9 mouse cellular contexts compared by ENCODE assay signal in the genomic region with DNA sequence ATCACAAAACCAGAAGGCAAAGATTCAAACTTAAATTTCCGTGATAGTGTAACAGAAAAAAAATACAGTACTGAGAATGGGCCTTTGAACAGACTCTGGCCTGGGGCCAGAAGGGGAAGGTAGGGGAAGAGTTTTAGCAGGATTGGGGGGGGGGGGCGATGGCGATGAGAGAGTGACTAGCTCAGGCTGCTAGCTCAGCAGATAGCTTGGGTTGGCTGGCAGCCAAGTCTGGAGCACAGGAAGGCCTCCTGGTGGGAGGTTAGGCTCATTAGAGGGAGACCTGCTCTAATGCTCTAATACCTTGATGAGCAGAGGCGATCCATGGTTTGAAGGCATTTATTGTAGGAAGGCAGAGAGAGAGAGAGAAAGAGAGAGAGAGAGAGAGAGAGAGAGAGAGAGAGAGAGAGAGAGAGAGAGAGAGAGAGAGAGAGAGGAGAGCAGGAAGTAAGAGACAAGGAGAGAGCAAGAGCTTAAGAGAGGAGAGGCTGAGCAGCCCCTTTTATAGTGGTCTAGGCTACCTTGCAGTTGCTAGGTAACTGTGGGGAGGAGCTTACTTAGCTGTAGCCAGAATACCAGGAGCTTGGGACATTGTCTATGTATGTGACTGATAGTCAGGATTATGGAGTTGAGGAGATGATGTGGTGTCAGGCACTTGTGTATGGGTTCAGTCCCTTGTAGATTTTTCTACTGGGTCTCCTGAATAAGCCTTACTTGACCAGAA.
DNase-seq lines count a peak whose midpoint lies in the region; ATAC-seq lines count a peak whose summit lies in the region.
"Had no signal": no experiment of that assay in that cellular context is flagged by ENCODE, and none has a peak within 500 bp of the region (broad histone marks: within the 10 kb centered on the region; RNA-seq: fewer than 3 reads in every experiment).

No protein-coding gene starts in this region.

- DNase-seq in gastrocnemius, postnatal 14 days = peak; percentile 9
- DNase-seq in gastrocnemius, adult 8-10 months (ENCODE audit: low spot score in 2 of 2) = no peak
- DNase-seq in testis, postnatal 10 days (ENCODE audit: low spot score) = peak; percentile 59
- DNase-seq in testis, postnatal 14 days (ENCODE audit: low spot score) = no peak
- DNase-seq in yolk sac, embryonic 10.5 days (ENCODE audit: low spot score) = no peak

- H3K36me3 ChIP-seq in hindbrain, embryonic 12.5 days = no peaks in the 10 kb centered on the region
- H3K36me3 ChIP-seq in midbrain, embryonic 15.5 days (replicated peaks) = no peaks in the 10 kb centered on the region
- H3K36me3 ChIP-seq: G1E had no signal

- ATAC-seq in hindbrain, embryonic 12.5 days (ENCODE audit: low FRiP score) = peak; percentile 76
- ATAC-seq in midbrain, embryonic 15.5 days (replicated peaks) = peak; percentile 77
- no peak for ATAC-seq in inflammation-experienced regulatory T-cells, adult 6 months

- no peak overlapping the region for H3K4me3 ChIP-seq in hindbrain, embryonic 12.5 days
- no peak overlapping the region for H3K4me3 ChIP-seq in midbrain, embryonic 15.5 days

- no peaks in the 10 kb centered on the region for H3K27me3 ChIP-seq in hindbrain, embryonic 12.5 days
- H3K27me3 ChIP-seq in midbrain, embryonic 15.5 days (replicated peaks) = no peaks in the 10 kb centered on the region

- intact Hi-C loops in gastrocnemius, postnatal 14 days (cut with DNase I; ENCODE audit: low total_unique reads) = no loop called here

- H3K9me3 ChIP-seq in hindbrain, embryonic 12.5 days (replicated peaks) = no peaks in the 10 kb centered on the region
- H3K9me3 ChIP-seq in midbrain, embryonic 15.5 days = no peaks in the 10 kb centered on the region
- H3K9me3 ChIP-seq: G1E had no signal

- H3K4me1 ChIP-seq in hindbrain, embryonic 12.5 days = no peaks in the 10 kb centered on the region
- no peaks in the 10 kb centered on the region for H3K4me1 ChIP-seq in midbrain, embryonic 15.5 days

- no peak overlapping the region for H3K27ac ChIP-seq in hindbrain, embryonic 12.5 days
- H3K27ac ChIP-seq in midbrain, embryonic 15.5 days = no peak overlapping the region

- no peak overlapping the region for H3K9ac ChIP-seq in hindbrain, embryonic 12.5 days
- no peak overlapping the region for H3K9ac ChIP-seq in midbrain, embryonic 15.5 days

- no peak overlapping the region for H3K4me2 ChIP-seq in hindbrain, embryonic 12.5 days (replicated peaks)
- H3K4me2 ChIP-seq in midbrain, embryonic 15.5 days = no peak overlapping the region

- WGBS in hindbrain, embryonic 12.5 days = 25% methylated on average over 4 of the region's 4 CpGs
- WGBS in midbrain, embryonic 15.5 days = 18% methylated on average over 4 of the region's 4 CpGs

Comparison
In these comparisons a context has a peak if more than half of its experiments do, and no peak if none do; other contexts are left out.
1. DNase-seq: peak in gastrocnemius, postnatal 14 days (single experiment) and testis, postnatal 10 days (single experiment); none in gastrocnemius, adult 8-10 months (0 of 2), testis, postnatal 14 days (single experiment) and yolk sac, embryonic 10.5 days (single experiment).